Mouse (Mus musculus) ES-E14 (cell line): Measurements from ENCODE around the gene Col25a1. TPM values are rescaled to one million over a fixed set of nuclear protein-coding genes. Genes with fewer than 3 reads are reported as not detected.

Source experiments
- DNase-seq: peaks from one replicate; pipeline ENCODE4 v3.0.0-alpha.2; 2013; ENCODE audit warnings: low read depth, low spot score
- H3K27ac ChIP-seq: 2 replicates; pipeline ENCODE4 v1.5.1; 2012; ENCODE audit warnings: low read depth, mild to moderate bottlenecking, low read length, moderate library complexity, mixed read lengths; ENCODE audit not compliant: poor library complexity, insufficient read depth, severe bottlenecking
- H3K36me3 ChIP-seq: 2 replicates; pipeline ENCODE4 v1.6.1; 2012; ENCODE audit warnings: mild to moderate bottlenecking, low read length, moderate library complexity, mixed read lengths; ENCODE audit not compliant: control insufficient read depth, poor library complexity, insufficient read depth, severe bottlenecking
- H3K4me1 ChIP-seq, 2 experiments: fragments of 150-350 bp in 1 of 2; sonication (generic) in 1 of 2; 2 replicates each; pipeline ENCODE4 v1.6.1; 2012; ENCODE audit warnings: low read length in 2 of 2, mild to moderate bottlenecking in 1 of 2, mixed read lengths in 1 of 2; ENCODE audit not compliant: control insufficient read depth in 2 of 2, insufficient read depth in 2 of 2, poor library complexity in 1 of 2
- H3K4me3 ChIP-seq, 2 experiments: fragments of 150-350 bp in 1 of 2; sonication (generic) in 1 of 2; 2 replicates each; pipeline ENCODE4 v1.5.1; 2012; ENCODE audit warnings: low read length in 2 of 2, low read depth in 1 of 2, mild to moderate bottlenecking in 1 of 2, mixed read lengths in 1 of 2; ENCODE audit not compliant: insufficient read depth in 1 of 2, poor library complexity in 1 of 2, severe bottlenecking in 1 of 2
- H3K9ac ChIP-seq: 2 replicates; pipeline ENCODE4 v1.6.1; 2012; ENCODE audit warnings: low read depth, mild to moderate bottlenecking, low read length, mixed read lengths; ENCODE audit not compliant: poor library complexity, insufficient read depth, severe bottlenecking
- H3K9me3 ChIP-seq: fragments of 150-350 bp; sonication (generic); 2 replicates; pipeline ENCODE4 v1.6.1; 2012; ENCODE audit warnings: low read depth, mild to moderate bottlenecking, low read length; ENCODE audit not compliant: control insufficient read depth, insufficient read depth
- CHD2 ChIP-seq: IDR thresholded peaks from 2 replicates; pipeline ENCODE4 v1.6.1; 2014; ENCODE audit warnings: mild to moderate bottlenecking, low read depth, low read length, inconsistent platforms
- HCFC1 ChIP-seq: IDR thresholded peaks from 2 replicates; pipeline ENCODE4 v1.6.1; 2012; ENCODE audit warnings: low read length, inconsistent platforms, borderline replicate concordance; ENCODE audit not compliant: insufficient read depth
- MAFK ChIP-seq: IDR thresholded peaks from 2 replicates; pipeline ENCODE4 v1.6.1; 2014; ENCODE audit warnings: mild to moderate bottlenecking, low read depth, low read length, inconsistent platforms; ENCODE audit not compliant: insufficient read depth
- ZC3H11A ChIP-seq: IDR thresholded peaks from 2 replicates; pipeline ENCODE4 v1.6.1; 2012; ENCODE audit warnings: low read depth, mild to moderate bottlenecking, inconsistent platforms, low read length, borderline replicate concordance
- ZNF384 ChIP-seq: IDR thresholded peaks from 2 replicates; pipeline ENCODE4 v1.6.1; 2012; ENCODE audit warnings: low read depth, low read length, inconsistent platforms
- in situ Hi-C, 2 experiments: fragments of 600-800 bp; cut with MboI; formaldehyde crosslinking; loops; one replicate each; pipeline ENCODE4 v1.15.1; 2025; ENCODE audit warnings: low sequenced_read_pairs in 2 of 2, inconsistent platforms in 1 of 2; ENCODE audit not compliant: unreplicated experiment in 2 of 2
- total RNA-seq: library from RNA; depleted of rRNA; stranded (reverse); fragments of 300-350 nt; gene quantifications from 2 replicates; pipeline ENCODE4 v1.2.3, GENCODE M21; 2012

Col25a1 gene
- total RNA-seq, 1 experiment: 0.45 TPM

DNA sequence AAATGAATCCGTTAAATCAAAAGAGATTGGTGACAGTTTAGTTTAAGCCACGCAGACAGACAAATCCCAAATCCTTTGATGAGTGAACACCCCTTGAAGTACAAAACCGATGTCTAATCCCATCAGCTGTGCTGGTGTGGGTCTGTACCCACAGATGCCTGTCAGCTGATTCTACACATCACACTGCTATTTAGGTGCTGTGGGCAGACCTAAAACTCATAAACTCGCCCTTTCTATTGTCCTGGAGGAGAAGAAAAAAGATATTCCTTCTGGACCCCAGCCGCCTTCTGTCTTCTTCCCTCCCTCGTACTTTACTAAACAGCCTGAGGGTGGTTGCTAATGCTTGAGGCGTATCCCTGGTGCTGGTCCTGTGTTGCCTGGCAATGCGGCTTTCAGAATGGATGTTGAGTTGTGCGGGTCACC lies 387.2 kb downstream of the Col25a1 start:
- no peak for TF ChIP-seq HCFC1
- no peak for TF ChIP-seq CHD2
- in situ Hi-C loops: no loop called here
- Histone ChIP-seq H3K4me1 (no peaks in the 10 kb centered on the region), H3K4me3 (no peak overlapping the region), H3K36me3 (no peaks in the 10 kb centered on the region), H3K27ac (no peak overlapping the region), H3K9me3 (no peaks in the 10 kb centered on the region), H3K9ac (no peak overlapping the region)
- DNase-seq: no peak

- Histone ChIP-seq H3K27ac (no peak overlapping the region), H3K9ac (no peak overlapping the region), H3K9me3 (no peaks in the 10 kb centered on the region), H3K4me3 (no peak overlapping the region), H3K36me3 (no peaks in the 10 kb centered on the region), H3K4me1 (no peaks in the 10 kb centered on the region)
- no peak for DNase-seq
- in situ Hi-C loops: no loop called here
- TF ChIP-seq MAFK (no peak), CHD2 (no peak), ZNF384 (no peak), ZC3H11A (no peak), HCFC1 (no peak)
Observed at GRCm38 (mm10) chr3:130521834-130522476, 390.7 kb downstream of the Col25a1 start.

DNA sequence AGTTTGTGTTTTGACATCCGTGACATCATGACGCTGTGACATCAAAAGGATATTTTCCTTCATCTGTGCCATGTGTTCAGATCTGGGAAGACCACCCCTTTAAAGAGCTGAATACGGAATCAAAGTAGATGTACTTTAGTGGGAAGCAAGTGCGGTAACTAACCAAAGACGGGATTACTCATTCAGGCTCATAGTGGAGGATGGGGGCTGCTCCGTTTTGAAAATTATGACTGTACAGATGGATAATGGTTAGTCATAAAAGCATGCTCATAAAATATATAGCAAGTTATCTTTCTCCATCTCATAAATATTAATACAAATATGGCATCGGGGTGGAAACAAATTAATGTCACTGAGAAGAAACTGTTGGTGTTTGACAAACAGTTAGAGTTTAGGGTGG lies 391.7 kb downstream of the Col25a1 start:
- TF ChIP-seq ZC3H11A (no peak), MAFK (no peak), CHD2 (no peak), HCFC1 (no peak), ZNF384 (no peak)
- no peaks in the 10 kb centered on the region for H3K4me1 ChIP-seq
- no peaks in the 10 kb centered on the region for H3K36me3 ChIP-seq
- no peak overlapping the region for H3K27ac ChIP-seq
- H3K9me3 ChIP-seq: no peaks in the 10 kb centered on the region
- H3K4me3 ChIP-seq: no peak overlapping the region
- in situ Hi-C loops: no loop called here
- DNase-seq: no peak
- no peak overlapping the region for H3K9ac ChIP-seq

GRCm38 (mm10) chr3:130524367-130525137 lies 393.3 kb downstream of the Col25a1 start:
- H3K27ac ChIP-seq: no peak overlapping the region
- no peak overlapping the region for H3K9ac ChIP-seq
- TF ChIP-seq HCFC1 (no peak), ZC3H11A (no peak), MAFK (no peak), CHD2 (no peak), ZNF384 (no peak)
- no peaks in the 10 kb centered on the region for H3K36me3 ChIP-seq
- no peaks in the 10 kb centered on the region for H3K4me1 ChIP-seq
- H3K9me3 ChIP-seq: no peaks in the 10 kb centered on the region
- DNase-seq: no peak
- no peak overlapping the region for H3K4me3 ChIP-seq
- in situ Hi-C loops: no loop called here

- H3K9me3 ChIP-seq: no peaks in the 10 kb centered on the region
- DNase-seq: no peak
- no peaks in the 10 kb centered on the region for H3K36me3 ChIP-seq
- no peaks in the 10 kb centered on the region for H3K4me1 ChIP-seq
- TF ChIP-seq ZNF384: no peak
- TF ChIP-seq HCFC1: no peak
- no peak for TF ChIP-seq MAFK
- H3K27ac ChIP-seq: no peak overlapping the region
- H3K4me3 ChIP-seq: no peak overlapping the region
- no peak overlapping the region for H3K9ac ChIP-seq
- in situ Hi-C loops: no loop called here
Observed at GRCm38 (mm10) chr3:130535021-130535420, 403.7 kb downstream of the Col25a1 start.
